Mouse (Mus musculus) intestine, postnatal 0 days (tissue): ENCODE data around the gene Vps54. TPM values are rescaled to one million over a fixed set of nuclear protein-coding genes. Genes with fewer than 3 reads are reported as not detected.

Experiments
- ATAC-seq: fragments of 200-750 bp; cut with Nextera tagmentation; 2 replicates; pipeline ENCODE4 v1.8.0; 2017; ENCODE audit warnings: mild to moderate bottlenecking, moderate TSS enrichment, moderate library complexity
- H3K27ac ChIP-seq: fragments of 300-500 bp; sonication (generic); 2 replicates; pipeline ENCODE4 v1.5.1; 2014; ENCODE audit warnings: mild to moderate bottlenecking, low read depth, low read length, moderate library complexity
- H3K27me3 ChIP-seq: fragments of 300-500 bp; sonication (generic); replicated peaks from 2 replicates; pipeline ENCODE4 v1.6.1; 2014; ENCODE audit warnings: low read length, mixed read lengths; ENCODE audit not compliant: control insufficient read depth, insufficient read depth
- H3K36me3 ChIP-seq: fragments of 300-500 bp; sonication (generic); 2 replicates; pipeline ENCODE4 v1.6.1; 2014; ENCODE audit warnings: mild to moderate bottlenecking, moderate library complexity; ENCODE audit not compliant: control insufficient read depth, insufficient read depth
- H3K4me1 ChIP-seq: fragments of 300-500 bp; sonication (generic); replicated peaks from 2 replicates; pipeline ENCODE4 v1.6.1; 2014; ENCODE audit warnings: antibody characterized with exemption, low read length, mixed read lengths; ENCODE audit not compliant: control insufficient read depth, insufficient read depth
- H3K4me2 ChIP-seq: fragments of 300-500 bp; sonication (generic); replicated peaks from 2 replicates; pipeline ENCODE4 v1.6.1; 2014; ENCODE audit warnings: low read depth, mild to moderate bottlenecking, moderate library complexity
- H3K4me3 ChIP-seq: fragments of 300-500 bp; sonication (generic); 2 replicates; pipeline ENCODE4 v1.5.1; 2014; ENCODE audit warnings: low read depth, low read length
- H3K9ac ChIP-seq: fragments of 300-500 bp; sonication (generic); 2 replicates; pipeline ENCODE4 v1.6.1; 2014; ENCODE audit warnings: mild to moderate bottlenecking, low read depth, low read length
- H3K9me3 ChIP-seq: fragments of 300-500 bp; sonication (generic); 2 replicates; pipeline ENCODE4 v1.6.1; 2016; ENCODE audit warnings: mixed run types; ENCODE audit not compliant: control insufficient read depth
- CTCF ChIP-seq: sonication (generic); IDR thresholded peaks from 2 replicates; pipeline ENCODE4 v1.5.1; 2016; ENCODE audit warnings: low read depth, mild to moderate bottlenecking, control low read depth, antibody characterized with exemption, moderate library complexity
- WGBS: fragments of 180-500 bp; shearing (Covaris S2); extraction: QIAGEN DNeasy Blood & Tissue Kit; methylation state at CpG from one replicate; pipeline ENCODE4 v1.1.7; 2014; 5-methylcytosine and 5-hydroxymethylcytosine counted together
- polyA plus RNA-seq: library from polyadenylated mRNA; unstranded; fragments of >200 nt; fragmentation: Nextera tagmentation; extraction: Ambion mirVana; gene quantifications from 2 replicates; pipeline ENCODE4 v1.2.1, GENCODE M21; 2015

The Vps54 gene
- polyA plus RNA-seq, 1 experiment from 2014 or later, result 18.2 TPM

GRCm38 (mm10) chr11:21332639-21333295 is 93.7 kb downstream of the Vps54 start:
- Histone ChIP-seq H3K4me1 (no peaks in the 10 kb centered on the region; the same call in 1 of the 2 replicates), H3K9me3 (no peaks in the 10 kb centered on the region), H3K36me3 (peaks cover 53% of the 10 kb centered on the region), H3K9ac (no peak overlapping the region), H3K4me3 (no peak overlapping the region), H3K4me2 (no peak overlapping the region), H3K27ac (no peak overlapping the region), H3K27me3 (no peaks in the 10 kb centered on the region)
- WGBS, result 83% methylated on average over 5 of the region's 5 CpGs
- no peak for TF ChIP-seq CTCF
- no peak for ATAC-seq

- TF ChIP-seq CTCF, result no peak
- Histone ChIP-seq H3K36me3 (peaks cover 11% of the 10 kb centered on the region), H3K9ac (no peak overlapping the region), H3K27me3 (no peaks in the 10 kb centered on the region), H3K9me3 (no peaks in the 10 kb centered on the region), H3K27ac (no peak overlapping the region), H3K4me1 (no peaks in the 10 kb centered on the region; the same call in 1 of the 2 replicates), H3K4me3 (no peak overlapping the region), H3K4me2 (no peak overlapping the region)
- WGBS, result 87% methylated on average over 1 of the region's 1 CpGs
- no peak for ATAC-seq
These were observed 98.8 kb downstream of the Vps54 start for GRCm38 (mm10) chr11:21337855-21338254.

GRCm38 (mm10) chr11:21339088-21339487 is 100.0 kb downstream of the Vps54 start:
- H3K27ac ChIP-seq, result no peak overlapping the region
- WGBS, result 83% methylated on average over 4 of the region's 4 CpGs
- H3K27me3 ChIP-seq, result no peaks in the 10 kb centered on the region
- no peaks in the 10 kb centered on the region for H3K4me1 ChIP-seq
- TF ChIP-seq CTCF, result no peak
- H3K9me3 ChIP-seq, result no peaks in the 10 kb centered on the region
- no peak overlapping the region for H3K4me2 ChIP-seq
- peaks cover 11% of the 10 kb centered on the region for H3K36me3 ChIP-seq
- no peak overlapping the region for H3K9ac ChIP-seq
- no peak overlapping the region for H3K4me3 ChIP-seq
- ATAC-seq, result no peak

GRCm38 (mm10) chr11:21343490-21343889 is 104.4 kb downstream of the Vps54 start:
- H3K4me1 ChIP-seq, result no peaks in the 10 kb centered on the region
- H3K36me3 ChIP-seq, result peaks cover 29% of the 10 kb centered on the region
- no peaks in the 10 kb centered on the region for H3K9me3 ChIP-seq
- H3K9ac ChIP-seq, result no peak overlapping the region
- H3K27me3 ChIP-seq, result no peaks in the 10 kb centered on the region
- no peak overlapping the region for H3K27ac ChIP-seq
- no peak overlapping the region for H3K4me3 ChIP-seq
- 95% methylated on average over 5 of the region's 5 CpGs for WGBS
- TF ChIP-seq CTCF, result no peak
- ATAC-seq, result no peak
- H3K4me2 ChIP-seq, result no peak overlapping the region

GRCm38 (mm10) chr11:21346020-21346419 is 106.9 kb downstream of the Vps54 start:
- Histone ChIP-seq H3K4me2 (no peak overlapping the region), H3K27me3 (no peaks in the 10 kb centered on the region), H3K9me3 (no peaks in the 10 kb centered on the region), H3K4me1 (no peaks in the 10 kb centered on the region), H3K9ac (no peak overlapping the region), H3K36me3 (peaks cover 29% of the 10 kb centered on the region), H3K4me3 (no peak overlapping the region), H3K27ac (no peak overlapping the region)
- no peak for ATAC-seq
- no peak for TF ChIP-seq CTCF
- 74% methylated on average over 3 of the region's 3 CpGs for WGBS

- H3K27me3 ChIP-seq, result no peaks in the 10 kb centered on the region
- H3K9me3 ChIP-seq, result no peaks in the 10 kb centered on the region
- no peak overlapping the region for H3K4me3 ChIP-seq
- H3K4me1 ChIP-seq, result no peaks in the 10 kb centered on the region
- H3K4me2 ChIP-seq, result no peak overlapping the region
- H3K36me3 ChIP-seq, result peaks cover 30% of the 10 kb centered on the region
- no peak for TF ChIP-seq CTCF
- 70% methylated on average over 2 of the region's 2 CpGs for WGBS
- no peak overlapping the region for H3K9ac ChIP-seq
- ATAC-seq, result no peak
- H3K27ac ChIP-seq, result no peak overlapping the region
These were observed 109.8 kb downstream of the Vps54 start for GRCm38 (mm10) chr11:21348890-21349289.
